Mouse (Mus musculus) ES-CJ7 (cell line): ENCODE data around the gene Mob3a.

ENCODE experiments used
- DNase-seq: peaks from one replicate; pipeline ENCODE4 v3.0.0; 2011; ENCODE audit warnings: low read depth, low spot score

Gene Mob3a

GRCm38 (mm10) chr10:80700038-80700504 is 1.7 kb downstream of the Mob3a start:
- DNase-seq = no peak

DNA sequence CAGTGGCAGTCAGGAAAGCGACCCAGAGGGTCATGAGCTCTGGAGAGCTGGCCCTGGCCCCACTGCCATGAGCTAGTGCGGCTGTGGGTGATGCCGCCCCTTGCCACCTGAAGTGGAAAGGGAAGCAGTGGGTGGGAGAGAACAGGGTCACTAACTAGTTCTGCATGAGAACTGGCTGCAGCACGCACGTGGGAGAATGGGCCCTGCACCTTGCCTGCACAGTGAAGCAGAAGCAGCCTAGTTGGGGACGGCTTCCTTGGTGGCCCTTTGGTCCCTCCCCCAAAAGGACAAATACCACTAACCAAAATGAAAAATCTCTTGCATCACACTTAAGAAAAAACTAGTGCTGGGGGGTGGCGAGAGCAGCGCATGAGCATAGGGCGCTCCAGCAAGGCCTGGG is 3.2 kb downstream of the Mob3a start:
- DNase-seq = no peak

GRCm38 (mm10) chr10:80697812-80698211 is 4.0 kb downstream of the Mob3a start:
- no peak for DNase-seq

- DNase-seq = no peak
Observed at GRCm38 (mm10) chr10:80697393-80697787, 4.4 kb downstream of the Mob3a start.

- DNase-seq = no peak
Observed at GRCm38 (mm10) chr10:80696502-80697392, 5.0 kb downstream of the Mob3a start.

- DNase-seq = no peak
Observed at GRCm38 (mm10) chr10:80695801-80696501, 5.8 kb downstream of the Mob3a start.

DNA sequence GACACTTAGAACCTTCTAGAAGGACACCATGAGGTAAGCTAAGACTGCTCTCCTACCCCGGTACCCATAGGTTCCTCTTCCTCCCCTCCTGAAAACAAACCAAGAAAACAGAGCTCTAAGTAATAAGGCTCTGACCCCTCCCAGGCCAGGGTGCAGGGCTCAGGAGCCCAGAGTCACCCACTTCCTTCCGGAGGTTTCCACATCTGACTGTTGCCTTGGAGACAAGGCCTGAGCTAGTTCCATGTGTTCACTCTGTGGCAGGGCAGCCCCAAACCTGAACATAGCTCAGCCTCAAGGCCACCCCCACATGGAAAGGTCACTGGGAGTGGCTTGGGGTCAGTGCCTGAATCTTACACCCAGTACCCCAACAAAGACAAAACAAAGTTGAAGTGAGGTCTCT is 6.6 kb downstream of the Mob3a start:
- DNase-seq = no peak

DNA sequence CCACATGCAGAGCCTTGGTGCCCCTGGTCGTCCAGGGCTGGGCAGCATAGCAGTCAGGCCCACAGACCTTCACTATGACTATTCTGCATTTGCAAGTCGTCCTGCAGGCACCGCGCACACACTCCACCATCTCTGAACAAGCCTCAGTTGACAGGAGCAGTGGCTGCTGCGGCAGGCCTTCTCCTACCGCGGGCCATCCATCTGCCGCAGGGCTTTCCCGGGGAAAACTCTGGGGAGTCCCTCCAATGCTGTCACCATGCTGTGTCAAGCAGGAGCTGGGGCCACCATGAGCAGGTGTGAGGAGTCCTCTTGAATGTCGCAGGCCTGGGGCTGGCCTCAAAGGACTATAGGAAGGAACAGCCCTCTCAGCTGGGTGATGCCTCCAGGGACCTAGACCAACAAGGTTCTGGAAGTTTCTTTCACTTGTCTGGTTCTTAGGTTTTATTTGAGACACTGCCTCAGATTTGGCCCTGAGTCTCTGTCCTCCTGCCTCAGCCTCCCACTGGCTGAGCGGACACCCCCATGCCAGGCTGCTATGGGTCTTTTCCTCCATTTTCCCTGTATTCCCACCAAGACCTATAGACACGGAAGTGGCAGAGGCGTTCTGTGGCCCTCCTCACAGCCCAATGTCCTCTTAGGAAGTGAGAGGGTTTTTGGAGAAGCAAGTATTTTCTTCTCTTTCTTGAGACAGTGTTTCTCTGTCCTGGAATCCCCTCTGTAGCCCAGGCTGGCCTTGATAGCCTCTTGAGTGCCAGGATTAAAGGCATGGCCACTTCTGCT is 7.4 kb downstream of the Mob3a start:
- DNase-seq = no peak

DNA sequence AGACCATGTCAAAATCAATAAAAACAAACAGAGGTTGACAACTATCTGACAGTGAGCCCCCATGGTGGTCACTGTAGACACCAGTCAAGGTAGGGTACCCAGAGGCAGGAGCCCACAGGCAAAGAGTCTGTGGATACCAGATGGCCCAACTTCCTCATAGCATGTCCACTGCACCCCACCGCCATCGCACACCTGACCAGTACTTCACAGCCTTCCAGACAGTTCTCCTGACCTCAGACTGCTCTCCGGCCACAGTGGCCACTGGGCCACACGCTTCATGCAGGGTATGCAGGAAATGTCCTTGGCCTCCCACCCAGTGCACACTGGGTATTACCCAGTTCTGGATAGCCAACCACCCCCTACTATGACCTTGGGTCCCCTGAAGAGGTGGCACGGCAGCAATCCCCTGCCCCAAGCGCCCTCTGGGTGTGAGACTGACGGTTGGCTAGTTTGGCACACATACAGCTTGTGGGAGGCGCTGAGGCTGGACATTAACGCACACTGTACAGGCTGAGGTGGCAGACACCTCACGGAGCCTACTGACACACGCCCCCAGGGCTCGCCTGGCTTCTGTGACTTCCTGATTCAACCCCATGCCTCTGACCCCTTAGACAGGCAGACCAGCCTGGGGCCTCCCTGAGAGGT is 8.3 kb downstream of the Mob3a start:
- no peak for DNase-seq

DNA sequence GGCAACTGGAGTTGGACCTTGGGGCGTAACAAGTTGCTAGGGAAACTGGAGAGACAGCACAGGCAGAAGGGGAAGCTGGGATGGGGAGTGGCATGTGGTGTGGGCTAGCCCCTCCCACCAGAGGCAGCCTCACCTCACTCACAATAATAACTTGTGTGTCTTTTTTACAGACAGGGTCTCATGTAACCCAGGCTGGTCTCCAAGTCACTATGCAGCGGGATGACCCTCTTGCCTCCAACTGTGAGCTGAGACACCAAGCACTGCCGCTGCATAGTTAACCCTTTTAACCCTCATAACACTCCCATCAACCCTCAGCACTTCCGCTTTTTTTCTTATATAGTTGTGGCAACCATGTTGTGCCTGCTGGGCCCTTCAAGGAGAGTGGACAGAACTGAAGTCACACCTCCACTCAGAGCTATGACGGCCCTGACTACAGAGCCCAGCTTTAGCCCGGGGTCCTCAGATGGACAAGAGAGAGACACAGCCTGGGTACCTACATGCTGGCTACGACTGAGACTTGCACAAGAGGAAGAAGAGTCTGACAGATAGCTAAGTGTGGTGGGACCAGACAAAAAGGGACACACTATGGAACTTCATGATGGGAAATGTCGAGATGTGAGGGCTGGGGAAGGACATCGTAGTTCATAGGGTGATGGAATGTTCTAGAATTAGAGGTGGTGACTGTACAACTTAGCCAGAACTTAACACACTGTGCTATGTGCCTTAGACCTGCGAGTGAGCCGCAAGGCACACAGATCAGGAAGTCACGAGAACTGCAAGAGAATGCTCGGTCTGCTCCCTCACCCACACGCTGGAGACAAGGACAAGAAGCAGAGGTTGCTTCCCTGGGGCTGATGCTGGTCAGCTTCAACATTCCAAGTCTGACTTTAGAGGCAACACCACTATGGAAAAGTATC is 9.3 kb downstream of the Mob3a start:
- no peak for DNase-seq

GRCm38 (mm10) chr10:80687850-80688249 is 13.9 kb downstream of the Mob3a start:
- peak; percentile 78 for DNase-seq

- no peak for DNase-seq
Observed at GRCm38 (mm10) chr10:80686617-80687016, 15.2 kb downstream of the Mob3a start.

DNA sequence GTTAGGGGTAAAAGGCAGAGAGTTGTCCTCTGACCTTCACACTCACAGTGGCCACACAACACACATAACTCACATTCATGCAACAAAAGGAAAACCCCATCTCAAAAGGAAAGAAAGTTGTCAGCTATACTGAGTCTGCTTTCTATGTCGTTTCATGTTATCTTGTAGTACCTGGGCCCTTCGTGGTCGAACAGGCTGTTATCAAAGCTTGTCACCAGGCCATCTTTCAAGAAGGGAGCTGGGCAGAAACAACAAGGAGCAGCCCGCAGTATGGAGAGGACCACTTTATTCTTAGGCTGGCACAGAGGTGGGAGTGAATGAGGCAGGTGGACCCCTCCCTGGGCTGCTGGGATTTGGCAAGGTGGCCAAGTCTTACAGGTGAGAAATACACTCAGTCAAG is 16.8 kb downstream of the Mob3a start:
- no peak for DNase-seq

GRCm38 (mm10) chr10:80684214-80684613 is 17.6 kb downstream of the Mob3a start:
- peak; percentile 72 for DNase-seq

DNA sequence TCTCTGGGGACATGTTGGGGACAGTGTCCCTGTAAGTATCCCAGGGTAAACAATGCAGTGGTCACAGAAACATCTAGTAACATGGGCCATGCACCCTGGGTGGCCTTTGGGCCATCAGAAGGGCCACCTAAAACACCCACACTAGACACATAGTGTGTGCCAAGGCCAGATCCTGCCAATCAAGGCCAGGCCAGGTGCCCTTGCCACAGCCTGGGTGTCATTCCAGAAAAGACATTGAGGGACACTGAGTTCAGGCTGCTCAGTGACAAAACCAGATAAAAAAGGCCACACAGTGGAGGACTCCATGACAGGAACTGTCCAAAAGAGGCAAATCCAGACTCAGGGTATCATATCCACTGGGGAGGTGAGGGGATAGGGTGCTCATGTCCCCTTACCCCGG is 18.1 kb downstream of the Mob3a start:
- no peak for DNase-seq

DNA sequence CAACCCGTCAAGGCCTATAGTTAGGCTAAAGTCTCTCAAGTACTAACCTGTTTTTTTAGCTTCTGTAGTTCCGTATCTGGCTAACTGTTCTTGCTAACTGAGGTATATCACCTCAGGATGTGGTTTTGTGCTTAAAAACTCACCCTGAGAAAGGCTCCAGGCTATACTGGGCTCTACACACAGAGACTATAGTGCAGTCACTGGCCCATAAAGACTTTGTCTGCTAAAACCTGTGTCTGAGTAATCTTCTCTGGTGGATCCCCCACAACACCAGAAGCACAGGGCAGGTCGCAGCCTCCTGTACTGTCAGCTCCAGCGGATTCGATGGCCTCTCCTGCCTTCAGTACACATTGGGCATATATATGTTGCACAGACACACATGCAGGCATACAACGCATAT is 19.8 kb downstream of the Mob3a start:
- DNase-seq = no peak

DNA sequence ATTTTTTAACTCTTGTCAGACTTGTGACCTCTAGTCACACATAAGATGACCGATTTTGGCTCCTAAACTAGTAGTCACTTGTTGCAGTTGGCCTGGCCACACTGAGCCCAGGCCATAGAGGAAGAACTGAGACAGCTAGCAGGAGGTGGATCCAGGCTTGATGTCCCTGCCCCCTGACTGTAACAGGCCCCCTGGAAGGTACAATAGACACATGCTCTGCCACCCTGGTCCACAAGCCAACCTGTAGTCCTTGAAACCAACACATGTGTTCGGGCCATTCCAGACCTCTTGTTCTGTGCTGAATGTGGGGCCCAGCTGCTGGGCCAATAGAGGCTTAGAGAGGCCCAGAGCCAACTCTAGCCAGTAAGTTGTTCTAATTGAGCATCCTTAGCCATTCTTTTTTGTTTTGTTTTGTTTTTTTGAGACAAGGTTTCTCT is 21.5 kb downstream of the Mob3a start:
- no peak for DNase-seq

GRCm38 (mm10) chr10:80679556-80680259 is 22.1 kb downstream of the Mob3a start:
- no peak for DNase-seq

- DNase-seq = peak; percentile 41
Observed at GRCm38 (mm10) chr10:80678601-80679377, 23.0 kb downstream of the Mob3a start.
